Mouse (Mus musculus): ENCODE data around the gene Itgb6. TPM values are rescaled to one million over a fixed set of nuclear protein-coding genes. Genes with fewer than 3 reads are reported as not detected.

The Itgb6 gene
- polyA plus RNA-seq, 1 experiment from 2014 or later: 0.19 TPM

GRCm38 (mm10) chr2:60728902-60729585 lies 6.6 kb upstream of the Itgb6 start:
- Histone ChIP-seq H3K4me2 (no peak overlapping the region), H3K27me3 (no peaks in the 10 kb centered on the region), H3K4me3 (no peak overlapping the region), H3K36me3 (no peaks in the 10 kb centered on the region), H3K9ac (no peak overlapping the region), H3K9me3 (no peaks in the 10 kb centered on the region), H3K4me1 (replicated peaks) (0 out of 2 replicates have a peak, but pooled peaks cover 3% of the 10 kb centered on the region), H3K27ac (no peak overlapping the region)
- ATAC-seq (ENCODE audit: low FRiP score): no peak
- WGBS: 76% methylated on average over 10 of the region's 10 CpGs

- no peak overlapping the region for H3K4me3 ChIP-seq
- WGBS: 76% methylated on average over 2 of the region's 2 CpGs
- no peak for ATAC-seq (ENCODE audit: low FRiP score)
These were observed 2.2 kb upstream of the Itgb6 start for GRCm38 (mm10) chr2:60724660-60725059.

GRCm38 (mm10) chr2:60722967-60723366 lies 524 bp upstream of the Itgb6 start:
- no peaks in the 10 kb centered on the region for H3K27me3 ChIP-seq
- no peaks in the 10 kb centered on the region for H3K36me3 ChIP-seq
- H3K9ac ChIP-seq: no peak overlapping the region
- H3K9me3 ChIP-seq: no peaks in the 10 kb centered on the region
- H3K4me2 ChIP-seq: no peak overlapping the region
- H3K4me1 ChIP-seq (replicated peaks): peaks cover 7% of the 10 kb centered on the region; the same call in 1 of the 2 replicates
- no peak overlapping the region for H3K4me3 ChIP-seq
- 86% methylated on average over 3 of the region's 3 CpGs for WGBS
- 0 out of 2 replicates have a peak overlapping the region, but pooled peaks have one; percentile 0 for H3K27ac ChIP-seq
- ATAC-seq (ENCODE audit: low FRiP score): no peak

More at GRCm38 (mm10) chr2:60724660-60725059, 2.2 kb upstream of the Itgb6 start:
- Histone ChIP-seq H3K4me2 (no peak overlapping the region), H3K27me3 (no peaks in the 10 kb centered on the region), H3K9me3 (no peaks in the 10 kb centered on the region), H3K9ac (no peak overlapping the region), H3K36me3 (no peaks in the 10 kb centered on the region), H3K4me1 (replicated peaks) (peaks cover 7% of the 10 kb centered on the region; the same call in 1 of the 2 replicates), H3K27ac (no peak overlapping the region)

GRCm38 (mm10) chr2:60720906-60721305 lies 1.5 kb downstream of the Itgb6 start:
- Histone ChIP-seq H3K36me3 (no peaks in the 10 kb centered on the region), H3K4me1 (replicated peaks) (peaks cover 12% of the 10 kb centered on the region), H3K27ac (no peak overlapping the region), H3K9me3 (no peaks in the 10 kb centered on the region), H3K27me3 (no peaks in the 10 kb centered on the region), H3K9ac (no peak overlapping the region), H3K4me2 (no peak overlapping the region), H3K4me3 (no peak overlapping the region)
- WGBS: 29% methylated on average over 5 of the region's 5 CpGs
- ATAC-seq (ENCODE audit: low FRiP score): no peak

GRCm38 (mm10) chr2:60720205-60720604 lies 2.2 kb downstream of the Itgb6 start:
- ATAC-seq (ENCODE audit: low FRiP score): no peak
- no peak overlapping the region for H3K9ac ChIP-seq
- no peak overlapping the region for H3K27ac ChIP-seq
- H3K4me2 ChIP-seq: no peak overlapping the region
- no peak overlapping the region for H3K4me3 ChIP-seq
- WGBS: 83% methylated on average over 8 of the region's 8 CpGs
- no peaks in the 10 kb centered on the region for H3K36me3 ChIP-seq
- H3K4me1 ChIP-seq (replicated peaks): peaks cover 18% of the 10 kb centered on the region
- no peaks in the 10 kb centered on the region for H3K9me3 ChIP-seq
- no peaks in the 10 kb centered on the region for H3K27me3 ChIP-seq

- Histone ChIP-seq H3K36me3 (no peaks in the 10 kb centered on the region), H3K4me3 (no peak overlapping the region), H3K4me2 (peak overlapping the region; percentile 27; the same call in 1 of the 2 replicates), H3K9ac (no peak overlapping the region), H3K27me3 (no peaks in the 10 kb centered on the region), H3K4me1 (replicated peaks) (peaks cover 36% of the 10 kb centered on the region), H3K9me3 (no peaks in the 10 kb centered on the region), H3K27ac (0 out of 2 replicates have a peak overlapping the region, but pooled peaks have one; percentile 12)
- ATAC-seq (ENCODE audit: low FRiP score): no peak
- 64% methylated on average over 13 of the region's 13 CpGs for WGBS
These were observed 5.1 kb downstream of the Itgb6 start for GRCm38 (mm10) chr2:60717348-60717747.

GRCm38 (mm10) chr2:60716549-60716948 lies 5.9 kb downstream of the Itgb6 start:
- H3K9me3 ChIP-seq: no peaks in the 10 kb centered on the region
- H3K27me3 ChIP-seq: no peaks in the 10 kb centered on the region
- H3K4me1 ChIP-seq (replicated peaks): peaks cover 32% of the 10 kb centered on the region
- H3K36me3 ChIP-seq: no peaks in the 10 kb centered on the region
- H3K9ac ChIP-seq: no peak overlapping the region
- H3K4me2 ChIP-seq: no peak overlapping the region
- H3K27ac ChIP-seq: no peak overlapping the region
- no peak overlapping the region for H3K4me3 ChIP-seq
- ATAC-seq (ENCODE audit: low FRiP score): no peak

GRCm38 (mm10) chr2:60715771-60716170 lies 6.7 kb downstream of the Itgb6 start:
- ATAC-seq (ENCODE audit: low FRiP score): no peak
- H3K4me2 ChIP-seq: no peak overlapping the region
- H3K9me3 ChIP-seq: no peaks in the 10 kb centered on the region
- H3K4me3 ChIP-seq: no peak overlapping the region
- H3K36me3 ChIP-seq: no peaks in the 10 kb centered on the region
- peaks cover 32% of the 10 kb centered on the region for H3K4me1 ChIP-seq (replicated peaks)
- H3K27me3 ChIP-seq: no peaks in the 10 kb centered on the region
- WGBS: 75% methylated on average over 13 of the region's 13 CpGs
- H3K9ac ChIP-seq: no peak overlapping the region
- peak overlapping the region; percentile 83; the same call in 1 of the 2 replicates for H3K27ac ChIP-seq

- Histone ChIP-seq H3K4me3 (no peak overlapping the region), H3K9ac (peak overlapping the region; percentile 36; the same call in 1 of the 2 replicates), H3K36me3 (no peaks in the 10 kb centered on the region), H3K4me1 (replicated peaks) (peaks cover 32% of the 10 kb centered on the region), H3K27me3 (no peaks in the 10 kb centered on the region), H3K9me3 (no peaks in the 10 kb centered on the region), H3K4me2 (peak overlapping the region; percentile 28; the same call in 1 of the 2 replicates), H3K27ac (peak overlapping the region; percentile 83)
- 51% methylated on average over 8 of the region's 8 CpGs for WGBS
- ATAC-seq (ENCODE audit: low FRiP score): peak; percentile 49
These were observed 7.4 kb downstream of the Itgb6 start for GRCm38 (mm10) chr2:60714971-60715502.

GRCm38 (mm10) chr2:60714475-60714874 lies 8.0 kb downstream of the Itgb6 start:
- no peak for ATAC-seq (ENCODE audit: low FRiP score)
- peak overlapping the region; percentile 83 for H3K27ac ChIP-seq
- no peaks in the 10 kb centered on the region for H3K27me3 ChIP-seq
- peaks cover 32% of the 10 kb centered on the region for H3K4me1 ChIP-seq (replicated peaks)
- no peak overlapping the region for H3K4me3 ChIP-seq
- peak overlapping the region; percentile 36; the same call in 1 of the 2 replicates for H3K9ac ChIP-seq
- 25% methylated on average over 7 of the region's 7 CpGs for WGBS
- no peaks in the 10 kb centered on the region for H3K9me3 ChIP-seq
- peak overlapping the region; percentile 28; the same call in 1 of the 2 replicates for H3K4me2 ChIP-seq
- H3K36me3 ChIP-seq: no peaks in the 10 kb centered on the region

GRCm38 (mm10) chr2:60713857-60714256 lies 8.6 kb downstream of the Itgb6 start:
- H3K4me3 ChIP-seq: no peak overlapping the region
- H3K27me3 ChIP-seq: no peaks in the 10 kb centered on the region
- peak; percentile 77; the same call in 1 of the 2 replicates for ATAC-seq (ENCODE audit: low FRiP score)
- H3K36me3 ChIP-seq: no peaks in the 10 kb centered on the region
- peak overlapping the region; percentile 83 for H3K27ac ChIP-seq
- H3K4me1 ChIP-seq (replicated peaks): peaks cover 32% of the 10 kb centered on the region
- 25% methylated on average over 8 of the region's 8 CpGs for WGBS
- no peak overlapping the region for H3K9ac ChIP-seq
- peak overlapping the region; percentile 28; the same call in 1 of the 2 replicates for H3K4me2 ChIP-seq
- H3K9me3 ChIP-seq: no peaks in the 10 kb centered on the region

- peak overlapping the region; percentile 83; the same call in 1 of the 2 replicates for H3K27ac ChIP-seq
These were observed 9.6 kb downstream of the Itgb6 start for GRCm38 (mm10) chr2:60712891-60713290.

More at GRCm38 (mm10) chr2:60712891-60713290, 9.6 kb downstream of the Itgb6 start:
- no peak for ATAC-seq (ENCODE audit: low FRiP score)
- no peak overlapping the region for H3K4me3 ChIP-seq
- H3K9ac ChIP-seq: no peak overlapping the region
- no peaks in the 10 kb centered on the region for H3K27me3 ChIP-seq
- 82% methylated on average over 5 of the region's 5 CpGs for WGBS
- no peaks in the 10 kb centered on the region for H3K9me3 ChIP-seq
- H3K4me2 ChIP-seq: no peak overlapping the region
- H3K4me1 ChIP-seq (replicated peaks): peaks cover 32% of the 10 kb centered on the region
- H3K36me3 ChIP-seq: no peaks in the 10 kb centered on the region
